Mouse (Mus musculus) limb, embryonic 15.5 days (tissue): ENCODE data around the gene Ltb. TPM values are rescaled to one million over a fixed set of nuclear protein-coding genes. Genes with fewer than 3 reads are reported as not detected.
A peak's percentile ranks its signal among the peaks of the same experiment; 100 is the strongest.
"Not testable (repeated sequence)": the region's sequence is repeated elsewhere in the genome, so short reads cannot be mapped to it uniquely, and the experiment has no call there.

Source experiments
- ATAC-seq: fragments of 200-750 bp; cut with Nextera tagmentation; 2 replicates; pipeline ENCODE4 v1.8.0; 2017; ENCODE audit warnings: low read depth, moderate TSS enrichment; ENCODE audit not compliant: insufficient number of reproducible peaks, low FRiP score, low TSS enrichment
- H3K27ac ChIP-seq: fragments of 300-500 bp; sonication (generic); 2 replicates; pipeline ENCODE4 v1.5.1; 2015; ENCODE audit warnings: moderate library complexity, mild to moderate bottlenecking, inconsistent platforms
- H3K27me3 ChIP-seq: fragments of 300-500 bp; sonication (generic); 2 replicates; pipeline ENCODE4 v1.6.1; 2015; ENCODE audit warnings: inconsistent platforms
- H3K36me3 ChIP-seq: fragments of 300-500 bp; sonication (generic); 2 replicates; pipeline ENCODE4 v1.6.1; 2015; ENCODE audit warnings: inconsistent platforms
- H3K4me1 ChIP-seq: fragments of 300-500 bp; sonication (generic); 2 replicates; pipeline ENCODE4 v1.6.1; 2015; ENCODE audit warnings: inconsistent platforms
- H3K4me2 ChIP-seq: fragments of 300-500 bp; sonication (generic); 2 replicates; pipeline ENCODE4 v1.6.1; 2015; ENCODE audit warnings: mild to moderate bottlenecking, inconsistent platforms
- H3K4me3 ChIP-seq: fragments of 300-500 bp; sonication (generic); 2 replicates; pipeline ENCODE4 v1.5.1; 2015; ENCODE audit warnings: mild to moderate bottlenecking, inconsistent platforms
- H3K9ac ChIP-seq: fragments of 300-500 bp; sonication (generic); 2 replicates; pipeline ENCODE4 v1.6.1; 2015; ENCODE audit warnings: inconsistent platforms
- H3K9me3 ChIP-seq: fragments of 300-500 bp; sonication (generic); 2 replicates; pipeline ENCODE4 v1.6.1; 2016; ENCODE audit warnings: inconsistent platforms
- WGBS: fragments of 180-500 bp; shearing (Covaris S2); methylation state at CpG from one replicate; pipeline ENCODE4 v1.1.7; 2015; 5-methylcytosine and 5-hydroxymethylcytosine counted together
- polyA plus RNA-seq: library from polyadenylated mRNA; unstranded; fragments of >200 nt; fragmentation: Nextera tagmentation; extraction: Ambion mirVana; gene quantifications from 2 replicates; pipeline ENCODE4 v1.2.1, GENCODE M21; 2015

Gene Ltb
- polyA plus RNA-seq, 1 experiment from 2014 or later = 1.2 TPM

GRCm38 (mm10) chr17:35234090-35234489 lies 39.9 kb downstream of the Ltb start:
- not testable (repeated sequence) for ATAC-seq, H3K9ac ChIP-seq, H3K9me3 ChIP-seq, H3K27me3 ChIP-seq
- WGBS = 86% methylated on average over 7 of the region's 7 CpGs
- peaks cover 23% of the 10 kb centered on the region for H3K36me3 ChIP-seq
- H3K4me2 ChIP-seq = peak overlapping the region; percentile 80
- peak overlapping the region; percentile 57 for H3K4me3 ChIP-seq
- 0 out of 2 replicates have a peak overlapping the region, but pooled peaks have one; percentile 96 for H3K27ac ChIP-seq
- peaks cover 34% of the 10 kb centered on the region for H3K4me1 ChIP-seq

- Histone ChIP-seq H3K4me2 (peak overlapping the region; percentile 80), H3K4me1 (peaks cover 34% of the 10 kb centered on the region), H3K36me3 (peaks cover 15% of the 10 kb centered on the region), H3K4me3 (peak overlapping the region; percentile 57), H3K27ac (peak overlapping the region; percentile 96), H3K9me3 (no peaks in the 10 kb centered on the region), H3K27me3 (no peaks in the 10 kb centered on the region), H3K9ac (peak overlapping the region; percentile 59)
- no peak for ATAC-seq
- WGBS = 5% methylated on average over 31 of the region's 31 CpGs
These were observed 40.7 kb downstream of the Ltb start for GRCm38 (mm10) chr17:35234903-35235302.

DNA sequence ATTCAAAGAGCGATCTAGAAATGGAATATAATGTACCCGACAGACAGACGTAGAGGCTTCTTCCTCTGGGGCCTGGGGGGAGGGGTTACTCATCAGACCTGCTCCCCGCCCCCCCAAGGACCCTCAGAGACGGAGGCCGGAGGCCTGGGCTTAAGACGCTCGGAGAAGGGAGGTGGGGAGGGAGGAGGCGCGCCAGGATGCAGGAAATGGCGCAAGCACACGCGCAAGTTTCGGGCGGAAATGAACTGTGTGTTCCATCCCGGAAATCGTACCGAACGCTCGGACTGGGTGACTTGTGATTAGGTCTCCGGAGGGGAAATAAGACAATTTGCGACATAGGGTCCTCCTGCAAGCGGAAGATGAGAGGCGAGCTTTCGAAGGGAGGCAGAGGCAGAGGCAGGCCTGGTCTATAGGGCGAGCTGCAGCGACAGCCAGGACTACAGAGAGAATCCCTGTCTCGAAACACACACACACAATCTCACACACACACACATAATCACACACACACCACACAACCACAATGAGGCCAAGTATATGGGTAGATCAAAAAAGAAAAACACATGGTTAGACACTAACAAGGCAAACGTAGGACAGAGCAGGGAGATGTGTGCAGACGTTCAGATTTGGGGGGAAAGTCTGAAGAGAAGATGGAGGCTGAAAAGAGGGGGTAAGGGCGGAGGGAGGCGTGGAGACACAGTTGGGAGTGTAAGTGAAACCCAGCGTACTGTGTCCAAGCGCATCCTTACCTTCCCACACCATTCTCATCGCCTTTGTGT lies 41.6 kb downstream of the Ltb start, which contains the start of gene Nfkbil1:
TSS of gene Nfkbil1 (minus strand) at position 179 of the 776 bp plus-strand sequence.
- H3K27ac ChIP-seq = peak within 1 kb of the TSS; percentile 96
- H3K27me3 ChIP-seq = no peaks in the 10 kb centered on the region
- H3K9me3 ChIP-seq = no peaks in the 10 kb centered on the region
- WGBS = under 1% methylated on average over 35 of the region's 35 CpGs
- peak within 1 kb of the TSS; percentile 80 for H3K4me2 ChIP-seq
- peaks cover 9% of the 10 kb centered on the region for H3K36me3 ChIP-seq
- H3K9ac ChIP-seq = peak within 1 kb of the TSS; percentile 59
- peak within 1 kb of the TSS; percentile 57 for H3K4me3 ChIP-seq
- ATAC-seq = peak; percentile 86
- H3K4me1 ChIP-seq = peaks cover 42% of the 10 kb centered on the region

DNA sequence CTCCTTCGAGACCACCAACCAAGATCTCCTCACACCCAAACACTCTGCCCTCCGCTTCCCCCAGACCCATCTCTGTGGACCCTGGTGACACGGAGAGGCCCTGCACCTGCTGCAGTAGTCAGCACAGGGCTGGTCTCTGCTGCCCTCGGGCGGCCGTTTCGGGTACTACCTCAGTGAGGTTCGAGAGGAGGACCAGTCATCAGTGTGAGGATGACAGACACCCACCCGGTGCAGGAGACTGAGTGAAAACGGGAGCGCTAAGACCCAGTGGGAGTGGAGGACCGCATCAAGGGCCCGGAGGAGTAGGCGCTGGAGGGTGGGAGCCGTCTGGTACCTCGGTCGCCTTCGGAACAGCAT lies 42.1 kb downstream of the Ltb start:
- Histone ChIP-seq H3K27me3 (no peaks in the 10 kb centered on the region), H3K9me3 (no peaks in the 10 kb centered on the region), H3K9ac (peak overlapping the region; percentile 59), H3K36me3 (peaks cover 3% of the 10 kb centered on the region; the same call in 1 of the 2 replicates), H3K27ac (peak overlapping the region; percentile 96), H3K4me1 (peaks cover 45% of the 10 kb centered on the region), H3K4me2 (peak overlapping the region; percentile 80), H3K4me3 (peak overlapping the region; percentile 57)
- WGBS = under 1% methylated on average over 18 of the region's 18 CpGs
- ATAC-seq = peak; percentile 50

DNA sequence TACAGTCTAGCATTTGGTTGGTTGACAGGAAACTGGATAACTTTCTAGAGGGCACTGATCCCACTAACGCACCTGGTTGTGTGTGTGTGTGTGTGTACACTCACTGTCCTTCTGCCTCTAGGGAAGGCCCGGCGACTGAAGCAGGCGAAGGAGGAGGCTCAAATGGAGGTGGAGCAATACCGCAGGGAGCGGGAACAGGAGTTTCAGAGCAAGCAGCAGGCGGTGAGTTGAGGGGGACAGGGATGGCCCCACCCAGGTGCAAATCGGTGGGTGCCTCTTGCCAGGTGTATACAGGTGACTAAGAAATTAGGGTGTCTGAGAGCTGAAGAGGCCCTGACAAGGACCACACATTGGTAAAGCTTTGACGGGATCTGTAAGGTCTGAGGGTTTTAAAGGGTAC lies 42.8 kb downstream of the Ltb start:
- Histone ChIP-seq H3K27ac (no peak overlapping the region), H3K36me3 (0 out of 2 replicates have a peak, but pooled peaks cover 2% of the 10 kb centered on the region), H3K27me3 (no peaks in the 10 kb centered on the region), H3K4me1 (peaks cover 41% of the 10 kb centered on the region), H3K4me2 (no peak overlapping the region), H3K9me3 (no peaks in the 10 kb centered on the region), H3K9ac (no peak overlapping the region), H3K4me3 (no peak overlapping the region)
- ATAC-seq = no peak
- 75% methylated on average over 9 of the region's 9 CpGs for WGBS

DNA sequence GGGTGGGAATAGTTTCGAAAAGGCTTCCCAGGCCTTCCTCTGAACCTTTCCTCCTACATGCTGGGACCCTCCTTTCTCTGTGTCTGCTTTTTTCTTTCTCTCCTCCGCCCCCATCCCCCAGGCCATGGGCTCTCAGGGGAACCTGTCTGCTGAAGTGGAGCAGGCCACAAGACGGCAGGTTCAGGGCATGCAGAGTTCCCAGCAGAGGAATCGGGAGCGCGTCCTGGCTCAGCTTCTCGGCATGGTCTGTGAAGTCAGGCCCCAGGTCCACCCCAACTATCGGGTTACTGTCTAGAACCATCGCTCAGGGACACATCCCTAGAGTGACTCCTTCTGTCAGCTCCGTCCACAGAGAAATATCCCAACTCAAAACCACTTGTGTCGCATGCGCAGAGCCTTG lies 43.3 kb downstream of the Ltb start:
- ATAC-seq = no peak
- Histone ChIP-seq H3K9me3 (no peaks in the 10 kb centered on the region), H3K4me1 (peaks cover 36% of the 10 kb centered on the region), H3K4me3 (no peak overlapping the region), H3K27ac (no peak overlapping the region), H3K27me3 (no peaks in the 10 kb centered on the region), H3K9ac (no peak overlapping the region), H3K36me3 (0 out of 2 replicates have a peak, but pooled peaks cover 2% of the 10 kb centered on the region), H3K4me2 (no peak overlapping the region)
- 86% methylated on average over 12 of the region's 12 CpGs for WGBS

GRCm38 (mm10) chr17:35239700-35240099 lies 45.5 kb downstream of the Ltb start:
- 80% methylated on average over 5 of the region's 5 CpGs for WGBS

DNA sequence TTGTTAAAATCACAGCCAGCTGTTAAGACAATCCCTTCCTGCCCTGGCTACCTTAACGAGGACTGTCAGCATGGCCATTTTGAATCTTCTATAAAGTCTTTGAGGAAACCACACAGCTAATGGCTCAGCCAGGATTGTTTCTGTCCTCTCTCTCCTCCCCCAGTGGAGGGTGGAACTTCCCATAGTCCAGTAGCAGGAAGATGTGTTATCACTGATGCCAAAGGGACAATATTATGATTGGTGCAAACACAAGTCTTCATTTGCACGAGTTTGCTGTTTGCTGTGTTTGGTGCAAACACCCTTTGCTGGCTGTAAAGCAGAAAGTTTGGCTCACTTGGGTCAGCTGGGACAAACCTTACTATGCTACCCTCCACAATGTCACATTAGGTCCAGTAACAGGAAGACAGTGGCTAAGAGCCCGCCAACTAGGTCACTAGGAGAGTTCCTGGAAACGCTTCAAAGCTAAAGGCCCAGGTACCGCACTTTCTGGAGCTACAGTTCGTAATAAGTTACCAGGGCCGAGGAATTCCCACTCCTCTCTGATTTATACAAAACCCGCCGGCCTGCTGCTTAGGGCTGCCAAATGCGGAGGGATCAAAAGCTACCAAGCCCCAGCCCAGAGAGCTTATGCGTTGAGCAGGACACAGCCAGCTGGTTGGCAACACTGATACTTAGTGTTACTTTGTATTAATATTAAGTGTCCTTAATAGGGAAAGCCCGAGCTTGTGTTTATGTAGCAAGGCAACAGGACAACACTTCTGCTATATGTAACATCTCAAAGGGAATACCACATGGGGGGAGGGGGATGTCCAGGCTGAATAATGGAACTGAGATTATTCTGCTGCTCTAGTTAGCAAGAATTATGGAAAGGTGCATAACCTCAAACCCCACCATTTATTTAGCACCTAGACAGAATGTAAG lies 46.4 kb downstream of the Ltb start:
- Histone ChIP-seq H3K9ac (peak overlapping the region; percentile 18), H3K4me2 (peak overlapping the region; percentile 76), H3K4me1 (peaks cover 46% of the 10 kb centered on the region), H3K36me3 (peaks cover 22% of the 10 kb centered on the region), H3K27ac (peak overlapping the region; percentile 98), H3K4me3 (peak overlapping the region; percentile 89), H3K27me3 (no peaks in the 10 kb centered on the region), H3K9me3 (no peaks in the 10 kb centered on the region)
- WGBS = 22% methylated on average over 12 of the region's 12 CpGs
- no peak; the same call in 1 of the 2 replicates for ATAC-seq

More at GRCm38 (mm10) chr17:35239700-35240099, 45.5 kb downstream of the Ltb start:
- no peaks in the 10 kb centered on the region for H3K27me3 ChIP-seq
- peaks cover 12% of the 10 kb centered on the region for H3K36me3 ChIP-seq
- peaks cover 36% of the 10 kb centered on the region for H3K4me1 ChIP-seq
- no peak overlapping the region for H3K4me3 ChIP-seq
- no peaks in the 10 kb centered on the region for H3K9me3 ChIP-seq
- H3K4me2 ChIP-seq = no peak overlapping the region
- H3K27ac ChIP-seq = no peak overlapping the region
- no peak for ATAC-seq
- H3K9ac ChIP-seq = no peak overlapping the region

- Histone ChIP-seq H3K36me3 (peaks cover 30% of the 10 kb centered on the region), H3K9me3 (no peaks in the 10 kb centered on the region), H3K27ac (peak within 1 kb of the TSS; percentile 98), H3K27me3 (no peaks in the 10 kb centered on the region), H3K4me2 (peak within 1 kb of the TSS; percentile 76), H3K9ac (peak within 1 kb of the TSS; percentile 92), H3K4me3 (peak within 1 kb of the TSS; percentile 89), H3K4me1 (peaks cover 50% of the 10 kb centered on the region)
- under 1% methylated on average over 69 of the region's 69 CpGs for WGBS
- ATAC-seq = peak; percentile 93
These were observed 47.2 kb downstream of the Ltb start, which contains the start of gene Ddx39b for GRCm38 (mm10) chr17:35241305-35242014. Ddx39b (plus strand) TSS chr17:35241746.

DNA sequence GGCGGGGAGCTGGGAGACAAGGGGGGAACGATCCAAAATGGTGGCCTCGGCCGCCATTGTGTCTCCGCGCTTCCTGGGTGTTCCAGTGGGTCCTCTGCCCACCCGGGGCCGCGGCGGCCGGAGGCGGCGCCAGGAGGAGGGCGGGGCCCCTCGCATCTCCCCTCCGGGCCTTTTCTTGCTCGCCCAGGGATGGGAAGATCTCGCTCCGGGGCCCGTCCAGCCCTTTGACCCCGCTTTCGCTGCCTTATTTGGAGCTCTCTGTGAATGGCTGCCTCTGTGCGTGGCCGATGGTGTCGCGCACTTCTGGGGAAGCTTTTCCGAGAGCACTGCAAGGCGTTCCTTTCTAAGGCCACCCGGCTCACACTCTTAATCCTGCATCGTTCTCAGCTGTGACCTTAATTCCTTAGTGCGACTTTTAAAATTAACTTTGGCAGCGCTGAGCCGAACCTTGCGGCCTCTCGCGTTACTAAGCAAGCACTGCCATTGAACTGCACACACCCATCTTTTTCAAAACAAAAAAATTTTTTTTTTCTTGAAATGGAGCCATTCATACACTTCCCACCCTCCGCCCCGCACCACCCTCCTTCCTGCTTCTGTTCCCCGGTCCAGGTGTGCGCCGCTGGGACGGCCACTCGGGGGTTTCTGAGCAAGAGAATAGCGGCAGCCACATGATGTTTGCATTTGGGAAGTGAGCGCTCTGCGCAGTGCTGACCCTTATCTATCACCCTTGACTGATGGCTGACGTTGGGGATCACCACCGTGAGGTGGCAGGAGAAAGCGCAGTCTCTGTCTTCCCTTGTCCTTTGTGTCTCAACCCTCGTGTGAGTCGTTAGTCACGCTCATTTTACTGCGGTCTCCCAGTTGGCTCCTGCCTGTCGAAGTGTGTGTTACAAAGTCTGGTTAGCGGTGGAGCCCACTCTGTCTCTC lies 48.0 kb downstream of the Ltb start:
- WGBS = under 1% methylated on average over 54 of the region's 55 CpGs
- ATAC-seq = peak; percentile 25
- Histone ChIP-seq H3K4me3 (peak overlapping the region; percentile 89), H3K27ac (peak overlapping the region; percentile 98), H3K4me1 (peaks cover 47% of the 10 kb centered on the region), H3K4me2 (peak overlapping the region; percentile 76), H3K9ac (peak overlapping the region; percentile 92), H3K9me3 (no peaks in the 10 kb centered on the region), H3K27me3 (no peaks in the 10 kb centered on the region), H3K36me3 (peaks cover 38% of the 10 kb centered on the region)
